Mouse (Mus musculus) stomach, embryonic 15.5 days (tissue): ENCODE measurements around the gene 4930590J08Rik. TPM values are rescaled to one million over a fixed set of nuclear protein-coding genes. Genes with fewer than 3 reads are reported as not detected.
"Not testable (repeated sequence)": the region's sequence is repeated elsewhere in the genome, so short reads cannot be mapped to it uniquely, and the experiment has no call there.

Source experiments
- ATAC-seq: fragments of 200-750 bp; cut with Nextera tagmentation; 2 replicates; pipeline ENCODE4 v1.8.0; 2017; ENCODE audit warnings: low read depth, moderate number of reproducible peaks, moderate TSS enrichment; ENCODE audit not compliant: insufficient read depth, low FRiP score
- H3K27ac ChIP-seq: fragments of 300-500 bp; sonication (generic); 2 replicates; pipeline ENCODE4 v1.5.1; 2015; ENCODE audit warnings: mild to moderate bottlenecking, inconsistent platforms
- H3K27me3 ChIP-seq: fragments of 300-500 bp; sonication (generic); replicated peaks from 2 replicates; pipeline ENCODE4 v1.6.1; 2015; ENCODE audit warnings: inconsistent platforms
- H3K36me3 ChIP-seq: fragments of 300-500 bp; sonication (generic); 2 replicates; pipeline ENCODE4 v1.6.1; 2015; ENCODE audit warnings: inconsistent platforms
- H3K4me1 ChIP-seq: fragments of 300-500 bp; sonication (generic); 2 replicates; pipeline ENCODE4 v1.6.1; 2015; ENCODE audit warnings: inconsistent platforms
- H3K4me2 ChIP-seq: fragments of 300-500 bp; sonication (generic); 2 replicates; pipeline ENCODE4 v1.6.1; 2015; ENCODE audit warnings: mild to moderate bottlenecking, inconsistent platforms
- H3K4me3 ChIP-seq: fragments of 300-500 bp; sonication (generic); replicated peaks from 2 replicates; pipeline ENCODE4 v1.5.1; 2015; ENCODE audit warnings: inconsistent platforms
- H3K9ac ChIP-seq: fragments of 300-500 bp; sonication (generic); 2 replicates; pipeline ENCODE4 v1.6.1; 2015; ENCODE audit warnings: inconsistent platforms
- H3K9me3 ChIP-seq: fragments of 300-500 bp; sonication (generic); 2 replicates; pipeline ENCODE4 v1.6.1; 2016; ENCODE audit warnings: inconsistent platforms
- WGBS: fragments of 180-500 bp; shearing (Covaris S2); methylation state at CpG from one replicate; pipeline ENCODE4 v1.1.7; 2015; 5-methylcytosine and 5-hydroxymethylcytosine counted together
- polyA plus RNA-seq: library from polyadenylated mRNA; unstranded; fragments of >200 nt; fragmentation: Nextera tagmentation; extraction: Ambion mirVana; gene quantifications from 2 replicates; pipeline ENCODE4 v1.2.1, GENCODE M21; 2015

Gene 4930590J08Rik
- 0.32 and 0.40 TPM in 2 replicates for polyA plus RNA-seq

- 99% methylated on average over 2 of the region's 2 CpGs for WGBS
Observed at GRCm38 (mm10) chr6:91902509-91902908, at the start of gene 4930590J08Rik. Gene 4930590J08Rik (plus strand): TSS chr6:91902809.

GRCm38 (mm10) chr6:91858339-91858738 is 44.3 kb upstream of the 4930590J08Rik start:
- no peaks in the 10 kb centered on the region for H3K36me3 ChIP-seq
- H3K9ac ChIP-seq = no peak overlapping the region
- no peak overlapping the region for H3K27ac ChIP-seq
- 0 out of 2 replicates have a peak, but pooled peaks cover 5% of the 10 kb centered on the region for H3K27me3 ChIP-seq
- WGBS = 65% methylated on average over 5 of the region's 5 CpGs
- no peaks in the 10 kb centered on the region for H3K4me1 ChIP-seq
- no peaks in the 10 kb centered on the region for H3K9me3 ChIP-seq
- no peak for ATAC-seq
- no peak overlapping the region for H3K4me2 ChIP-seq
- H3K4me3 ChIP-seq = no peak overlapping the region

More at GRCm38 (mm10) chr6:91902509-91902908, at the start of gene 4930590J08Rik:
- not testable (repeated sequence) for H3K27ac ChIP-seq, H3K9ac ChIP-seq, H3K4me2 ChIP-seq, H3K9me3 ChIP-seq, H3K4me1 ChIP-seq, H3K27me3 ChIP-seq, H3K4me3 ChIP-seq, ATAC-seq
- peaks cover 31% of the 10 kb centered on the region for H3K36me3 ChIP-seq

- Histone ChIP-seq H3K27ac (no peak overlapping the region), H3K9me3 (no peaks in the 10 kb centered on the region), H3K36me3 (no peaks in the 10 kb centered on the region), H3K4me3 (no peak overlapping the region), H3K27me3 (0 out of 2 replicates have a peak, but pooled peaks cover 5% of the 10 kb centered on the region), H3K4me1 (no peaks in the 10 kb centered on the region), H3K4me2 (no peak overlapping the region), H3K9ac (no peak overlapping the region)
- no peak for ATAC-seq
Observed at GRCm38 (mm10) chr6:91862848-91863247, 39.8 kb upstream of the 4930590J08Rik start.

GRCm38 (mm10) chr6:91864595-91864994 is 38.0 kb upstream of the 4930590J08Rik start:
- H3K9me3 ChIP-seq = no peaks in the 10 kb centered on the region
- H3K4me2 ChIP-seq = no peak overlapping the region
- no peaks in the 10 kb centered on the region for H3K4me1 ChIP-seq
- H3K9ac ChIP-seq = no peak overlapping the region
- no peak overlapping the region for H3K27ac ChIP-seq
- no peaks in the 10 kb centered on the region for H3K36me3 ChIP-seq
- no peak overlapping the region for H3K4me3 ChIP-seq
- WGBS = 65% methylated on average over 5 of the region's 5 CpGs
- 0 out of 2 replicates have a peak, but pooled peaks cover 5% of the 10 kb centered on the region for H3K27me3 ChIP-seq
- ATAC-seq = no peak

GRCm38 (mm10) chr6:91865601-91866000 is 37.0 kb upstream of the 4930590J08Rik start:
- no peak for ATAC-seq
- H3K36me3 ChIP-seq = no peaks in the 10 kb centered on the region
- no peak overlapping the region for H3K4me3 ChIP-seq
- H3K9me3 ChIP-seq = no peaks in the 10 kb centered on the region
- no peak overlapping the region for H3K27ac ChIP-seq
- 0 out of 2 replicates have a peak, but pooled peaks cover 5% of the 10 kb centered on the region for H3K27me3 ChIP-seq
- H3K4me2 ChIP-seq = no peak overlapping the region
- no peak overlapping the region for H3K9ac ChIP-seq
- H3K4me1 ChIP-seq = no peaks in the 10 kb centered on the region
- 83% methylated on average over 11 of the region's 11 CpGs for WGBS

- no peak for ATAC-seq
- Histone ChIP-seq H3K4me3 (no peak overlapping the region), H3K4me2 (no peak overlapping the region), H3K36me3 (no peaks in the 10 kb centered on the region), H3K4me1 (no peaks in the 10 kb centered on the region), H3K9me3 (no peaks in the 10 kb centered on the region), H3K27me3 (no peaks in the 10 kb centered on the region), H3K27ac (no peak overlapping the region), H3K9ac (no peak overlapping the region)
- WGBS = 84% methylated on average over 5 of the region's 5 CpGs
Observed at GRCm38 (mm10) chr6:91868091-91868490, 34.5 kb upstream of the 4930590J08Rik start.

- no peak overlapping the region for H3K4me2 ChIP-seq
- no peaks in the 10 kb centered on the region for H3K36me3 ChIP-seq
- no peak for ATAC-seq
- no peak overlapping the region for H3K4me3 ChIP-seq
- no peak overlapping the region for H3K9ac ChIP-seq
- H3K4me1 ChIP-seq = no peaks in the 10 kb centered on the region
- no peaks in the 10 kb centered on the region for H3K9me3 ChIP-seq
- WGBS = 46% methylated on average over 2 of the region's 2 CpGs
- H3K27ac ChIP-seq = no peak overlapping the region
- H3K27me3 ChIP-seq = no peaks in the 10 kb centered on the region
Observed at GRCm38 (mm10) chr6:91872781-91873180, 29.8 kb upstream of the 4930590J08Rik start.

GRCm38 (mm10) chr6:91877885-91878651 is 24.5 kb upstream of the 4930590J08Rik start, which contains the start of gene Ccdc174:
Gene Ccdc174 (plus strand): TSS chr6:91878053.
- Histone ChIP-seq H3K4me1 (peaks cover 4% of the 10 kb centered on the region; the same call in 1 of the 2 replicates), H3K27me3 (no peaks in the 10 kb centered on the region), H3K9ac (peak within 1 kb of the TSS; percentile 75), H3K4me2 (peak within 1 kb of the TSS; percentile 82), H3K27ac (peak within 1 kb of the TSS; percentile 64), H3K9me3 (no peaks in the 10 kb centered on the region), H3K36me3 (peaks cover 11% of the 10 kb centered on the region; the same call in 1 of the 2 replicates), H3K4me3 (peak within 1 kb of the TSS; percentile 88)
- under 1% methylated on average over 47 of the region's 47 CpGs for WGBS
- ATAC-seq = peak; percentile 92

GRCm38 (mm10) chr6:91883859-91884258 is 18.8 kb upstream of the 4930590J08Rik start:
- no peak overlapping the region for H3K4me2 ChIP-seq
- WGBS = 73% methylated on average over 2 of the region's 2 CpGs
- H3K9ac ChIP-seq = no peak overlapping the region
- H3K36me3 ChIP-seq = peaks cover 30% of the 10 kb centered on the region
- no peaks in the 10 kb centered on the region for H3K27me3 ChIP-seq
- H3K9me3 ChIP-seq = no peaks in the 10 kb centered on the region
- H3K4me1 ChIP-seq = peaks cover 2% of the 10 kb centered on the region; the same call in 1 of the 2 replicates
- H3K27ac ChIP-seq = no peak overlapping the region
- ATAC-seq = no peak
- H3K4me3 ChIP-seq = no peak overlapping the region

GRCm38 (mm10) chr6:91889255-91889906 is 13.2 kb upstream of the 4930590J08Rik start:
- Histone ChIP-seq H3K27ac (no peak overlapping the region), H3K4me2 (no peak overlapping the region), H3K4me1 (no peaks in the 10 kb centered on the region), H3K36me3 (peaks cover 32% of the 10 kb centered on the region), H3K27me3 (no peaks in the 10 kb centered on the region), H3K4me3 (no peak overlapping the region), H3K9ac (no peak overlapping the region), H3K9me3 (no peaks in the 10 kb centered on the region)
- ATAC-seq = no peak
- 80% methylated on average over 3 of the region's 3 CpGs for WGBS

- H3K36me3 ChIP-seq = peaks cover 40% of the 10 kb centered on the region
- H3K9me3 ChIP-seq = no peaks in the 10 kb centered on the region
- 92% methylated on average over 5 of the region's 5 CpGs for WGBS
- no peaks in the 10 kb centered on the region for H3K27me3 ChIP-seq
- no peak for ATAC-seq
- no peak overlapping the region for H3K27ac ChIP-seq
- no peak overlapping the region for H3K4me3 ChIP-seq
- H3K9ac ChIP-seq = no peak overlapping the region
- no peak overlapping the region for H3K4me2 ChIP-seq
- H3K4me1 ChIP-seq = no peaks in the 10 kb centered on the region
Observed at GRCm38 (mm10) chr6:91890615-91891014, 12.0 kb upstream of the 4930590J08Rik start.

- no peak overlapping the region for H3K4me3 ChIP-seq
- H3K36me3 ChIP-seq = peaks cover 39% of the 10 kb centered on the region
- no peaks in the 10 kb centered on the region for H3K4me1 ChIP-seq
- no peaks in the 10 kb centered on the region for H3K9me3 ChIP-seq
- no peak overlapping the region for H3K27ac ChIP-seq
- no peaks in the 10 kb centered on the region for H3K27me3 ChIP-seq
- no peak overlapping the region for H3K9ac ChIP-seq
- ATAC-seq = no peak
- 86% methylated on average over 2 of the region's 2 CpGs for WGBS
- no peak overlapping the region for H3K4me2 ChIP-seq
Observed at GRCm38 (mm10) chr6:91891776-91892175, 10.8 kb upstream of the 4930590J08Rik start.
